Mouse (Mus musculus) ovary, postnatal 10 days (tissue): ENCODE results near the gene Entr1.
A peak's percentile ranks its signal among the peaks of the same experiment; 100 is the strongest.
"Not testable (repeated sequence)": the region's sequence is repeated elsewhere in the genome, so short reads cannot be mapped to it uniquely, and the experiment has no call there.

ENCODE experiments used
- DNase-seq: peaks from one replicate; pipeline ENCODE4 v3.0.0; 2022; ENCODE audit warnings: low spot score

Entr1 gene

DNA sequence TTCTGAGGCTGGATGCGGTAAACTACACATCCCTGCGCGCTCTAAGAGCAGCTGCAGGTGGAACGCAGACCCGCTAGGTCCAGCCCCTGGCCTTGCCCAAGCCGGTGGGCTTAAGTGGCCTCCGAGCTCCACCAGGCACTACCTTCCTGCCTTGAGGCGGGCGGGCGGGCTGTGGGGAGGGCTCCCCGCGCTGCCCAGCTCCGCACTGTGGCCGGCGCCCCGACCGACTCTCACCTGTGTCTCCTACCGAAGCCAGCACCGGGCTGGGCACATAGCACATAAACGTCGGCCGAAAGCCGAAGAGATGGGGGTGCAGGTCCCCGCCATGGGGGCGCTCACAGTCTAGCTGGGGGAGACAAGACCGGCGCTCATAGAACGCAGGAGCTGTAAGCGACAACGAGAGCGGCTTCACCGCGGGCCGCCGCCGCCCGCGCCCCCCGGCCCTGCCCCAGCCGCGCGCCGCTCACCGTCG is 398 bp downstream of the Entr1 start:
- DNase-seq, result no peak

DNA sequence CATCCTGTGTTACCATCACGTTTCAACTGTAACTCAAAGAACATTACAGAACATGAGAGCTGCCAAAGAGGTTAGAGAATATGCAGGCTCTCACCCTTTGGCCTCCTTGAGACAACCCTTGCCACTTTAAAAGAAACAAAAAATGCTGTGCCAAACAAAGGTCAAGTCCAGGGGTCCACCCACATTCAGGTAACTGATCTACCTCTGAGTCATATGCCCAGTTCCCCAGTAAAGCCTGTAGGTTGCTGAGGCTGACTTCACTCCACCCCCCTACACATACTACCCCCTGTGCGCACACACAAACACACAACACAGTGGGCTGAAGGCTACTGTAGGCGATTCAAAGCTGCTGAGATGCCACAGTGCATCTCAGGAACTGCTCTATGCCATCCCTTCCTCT is 1.4 kb downstream of the Entr1 start:
- no peak for DNase-seq

DNA sequence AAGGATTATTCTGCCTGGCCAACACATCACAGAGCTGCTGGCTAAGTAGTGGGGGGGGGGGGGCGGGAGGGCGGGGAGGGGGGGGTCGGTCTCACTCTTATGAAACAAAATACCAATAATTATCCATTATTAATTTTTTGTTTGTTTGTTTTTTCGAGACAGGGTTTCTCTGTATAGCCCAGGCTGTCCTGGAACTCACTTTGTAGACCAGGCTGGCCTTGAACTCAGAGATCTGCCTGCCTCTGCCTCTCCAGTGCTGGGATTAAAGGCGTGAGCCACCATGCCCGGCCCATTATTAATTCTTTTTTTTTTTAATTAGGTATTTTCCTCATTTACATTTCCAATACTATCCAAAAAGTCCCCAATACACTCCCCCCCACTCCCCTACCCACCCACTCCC is 8.2 kb downstream of the Entr1 start:
- not testable (repeated sequence) for DNase-seq

DNA sequence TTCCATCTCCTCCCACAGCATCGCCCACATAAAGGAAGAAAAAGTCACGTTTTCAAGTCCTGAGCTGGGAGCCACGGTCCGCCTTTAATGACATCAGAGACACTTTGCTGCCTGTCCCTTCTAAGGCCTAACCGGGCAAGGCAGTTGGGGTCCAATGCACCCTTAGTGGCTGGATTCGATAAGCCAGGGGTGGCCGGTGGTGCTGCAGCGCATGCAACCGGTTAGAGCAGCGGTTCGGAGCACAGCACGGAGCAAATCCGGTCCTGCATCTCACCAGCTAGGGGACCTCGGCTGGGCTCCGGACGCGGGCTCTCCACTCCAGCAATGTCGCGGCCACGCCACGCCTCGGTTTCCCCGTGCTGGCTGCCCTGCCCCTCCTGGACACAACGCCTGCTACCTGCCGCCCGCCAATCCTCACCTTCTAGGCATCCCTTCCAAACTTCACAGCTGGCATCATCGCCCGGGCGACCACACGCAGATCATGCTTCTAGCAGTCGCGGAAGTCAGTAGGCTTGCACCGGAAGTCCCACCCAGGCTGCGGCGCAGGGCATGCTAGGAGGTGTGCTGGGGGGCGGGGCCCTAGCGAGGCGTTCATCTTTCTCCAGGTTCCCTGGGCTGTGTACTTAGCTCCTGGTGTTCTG is 8.9 kb downstream of the Entr1 start, which contains the start of gene Snapc4:
Gene Snapc4 (minus strand): TSS at position 523 of the 641 bp plus-strand sequence.
- DNase-seq, result peak; percentile 58

DNA sequence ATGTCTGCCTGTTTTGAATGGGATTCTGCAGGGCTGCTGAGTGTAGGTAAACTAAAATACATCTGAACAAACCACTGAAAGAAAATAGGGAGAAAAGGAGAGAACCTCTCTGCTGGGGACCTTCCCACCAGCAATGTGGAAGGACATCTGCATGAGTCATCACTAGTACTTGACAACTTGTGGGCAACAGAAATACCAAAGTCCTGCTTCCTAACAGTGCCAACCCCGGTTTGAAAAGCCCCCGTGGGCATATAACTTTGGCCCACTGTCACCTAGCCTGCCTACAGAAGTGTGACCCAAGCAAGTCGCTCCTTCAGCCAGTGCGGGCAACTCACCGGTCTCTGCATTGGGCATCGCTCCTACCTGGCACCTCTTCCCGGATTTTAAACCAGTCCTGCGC is 16.7 kb downstream of the Entr1 start:
- DNase-seq, result no peak

DNA sequence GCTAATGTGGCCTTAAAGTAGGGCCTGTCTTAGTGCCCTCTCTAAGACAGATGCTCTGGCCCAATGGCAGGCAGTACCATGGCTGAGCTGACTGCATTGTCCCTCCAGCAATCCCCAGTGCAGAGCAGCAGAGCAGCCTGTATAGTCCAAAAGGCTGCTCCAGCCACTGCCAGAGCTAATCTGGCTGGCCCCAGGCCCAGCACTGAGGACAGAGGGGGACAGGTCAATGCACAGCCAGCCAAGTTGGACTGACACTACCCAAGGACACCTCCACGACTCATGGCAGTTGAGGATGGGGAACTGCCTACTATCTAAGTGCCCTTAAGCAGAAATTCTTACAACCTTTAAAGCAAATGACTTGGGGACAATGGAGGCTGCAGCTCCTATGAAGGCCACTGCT is 20.5 kb downstream of the Entr1 start:
- DNase-seq, result no peak

DNA sequence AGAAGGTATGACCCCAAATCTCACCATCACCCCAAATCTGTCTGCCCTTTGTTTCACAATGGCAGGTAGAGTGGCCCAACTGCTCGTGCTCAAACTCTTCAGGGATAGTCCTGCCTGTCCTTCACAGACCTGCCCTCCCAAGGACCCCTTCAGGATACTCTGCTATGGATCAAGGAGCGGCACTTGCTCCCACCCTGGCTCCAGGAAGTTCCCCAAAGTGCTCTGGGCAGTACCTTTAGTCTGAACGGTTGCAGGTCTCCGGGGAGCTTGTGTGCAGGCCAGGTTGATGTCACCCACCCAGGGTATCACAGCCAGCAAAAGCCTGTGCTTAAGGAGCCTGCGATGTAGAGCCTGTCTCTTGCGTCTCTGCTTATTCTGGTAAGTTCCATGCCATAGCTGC is 21.2 kb downstream of the Entr1 start:
- DNase-seq, result no peak

DNA sequence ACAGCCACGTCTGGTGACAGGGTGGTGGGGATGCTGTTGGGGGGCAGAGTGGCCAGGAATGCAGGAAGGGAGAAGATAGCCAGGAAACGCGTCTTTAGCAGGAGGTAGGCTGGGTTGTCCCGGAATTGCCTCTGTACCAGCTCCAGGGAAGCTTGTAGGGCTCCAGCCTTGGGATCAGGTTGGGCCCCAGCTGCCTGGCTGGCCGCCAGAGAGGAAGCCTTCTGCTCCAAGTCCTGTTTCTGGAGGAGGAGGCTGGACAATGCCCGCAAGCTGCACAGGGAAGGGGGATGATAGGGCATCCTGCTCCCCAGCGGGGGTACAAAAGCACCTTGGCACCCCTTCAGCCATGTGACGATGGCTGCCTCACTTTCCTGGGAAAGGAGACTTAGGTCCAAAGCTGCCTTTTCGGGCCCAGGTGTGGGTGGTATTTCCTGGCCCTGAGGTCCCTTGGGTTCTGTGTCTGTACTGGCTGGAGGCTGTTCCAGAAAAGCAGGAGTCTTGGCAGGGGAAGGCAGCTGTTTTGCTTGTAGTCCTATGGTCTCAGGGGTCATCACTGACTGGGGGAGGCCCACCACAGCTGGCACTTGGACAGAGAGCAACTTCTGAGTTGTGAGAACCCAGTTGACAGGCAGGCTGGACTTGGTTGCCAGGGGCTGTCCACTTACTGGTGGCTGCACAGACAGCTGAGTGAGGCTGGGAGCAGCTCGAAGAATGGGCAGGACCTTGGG is 24.2 kb downstream of the Entr1 start:
- DNase-seq, result peak; percentile 55

DNA sequence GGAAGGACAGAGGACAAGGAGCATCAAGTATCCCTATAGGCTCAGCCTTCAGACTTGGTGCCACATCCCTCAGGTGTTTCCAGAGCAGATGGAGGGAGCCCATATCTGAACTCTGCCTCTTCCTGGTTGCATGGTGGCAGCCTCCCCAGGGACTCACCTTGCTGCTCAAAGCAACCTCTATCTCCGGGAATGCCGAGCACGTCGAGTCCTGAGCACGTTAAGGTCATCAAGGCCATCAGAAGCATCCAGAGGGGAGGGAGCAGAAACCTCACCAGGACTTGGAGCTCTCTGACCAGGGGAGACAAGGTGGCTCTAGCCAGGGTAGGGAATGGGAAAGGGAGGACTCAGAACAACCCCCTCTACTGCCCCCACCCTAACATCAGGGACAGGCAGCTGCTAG is 25.6 kb downstream of the Entr1 start:
- no peak for DNase-seq

DNA sequence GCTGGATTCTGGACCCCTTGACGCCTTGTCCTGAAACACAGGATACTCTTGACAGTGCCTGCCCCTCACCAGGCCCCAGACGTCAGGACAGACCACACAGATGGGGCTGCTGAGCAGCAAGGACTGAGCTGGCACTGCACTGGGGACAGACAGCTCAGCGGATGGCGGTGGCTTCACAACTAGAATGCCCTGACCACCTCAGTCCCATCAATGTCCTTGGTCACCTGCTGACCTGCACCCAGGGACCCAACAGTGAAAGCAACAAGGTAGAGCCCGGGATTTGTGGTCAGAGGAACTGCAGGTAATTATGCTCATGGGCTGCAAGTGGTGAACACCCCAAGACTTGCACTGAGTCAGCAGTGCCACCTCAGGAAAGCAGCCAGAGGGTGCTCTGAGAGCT is 26.1 kb downstream of the Entr1 start:
- no peak for DNase-seq

DNA sequence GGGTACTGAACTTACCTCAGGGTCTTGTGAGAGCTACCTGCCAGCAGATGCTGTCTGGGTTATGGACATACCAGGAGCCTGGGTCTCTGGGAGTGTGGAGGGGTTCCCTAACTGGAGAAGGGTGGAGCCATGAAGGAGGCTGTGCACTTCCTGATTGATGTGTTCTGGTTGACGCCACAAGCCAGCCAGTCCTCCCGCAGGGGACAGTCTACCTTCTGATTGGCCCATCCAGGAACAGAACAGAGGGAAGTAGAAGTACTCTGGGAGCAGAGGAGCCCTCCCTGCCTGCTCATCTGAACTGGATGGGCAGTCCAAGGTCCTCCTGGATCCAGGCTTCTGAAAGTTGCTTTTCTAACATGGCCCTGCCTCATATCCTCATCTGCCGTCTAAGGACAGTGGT is 28.3 kb downstream of the Entr1 start, which contains the start of gene Card9:
Gene Card9 (minus strand): TSS at position 147 of the 400 bp plus-strand sequence.
- no peak for DNase-seq

DNA sequence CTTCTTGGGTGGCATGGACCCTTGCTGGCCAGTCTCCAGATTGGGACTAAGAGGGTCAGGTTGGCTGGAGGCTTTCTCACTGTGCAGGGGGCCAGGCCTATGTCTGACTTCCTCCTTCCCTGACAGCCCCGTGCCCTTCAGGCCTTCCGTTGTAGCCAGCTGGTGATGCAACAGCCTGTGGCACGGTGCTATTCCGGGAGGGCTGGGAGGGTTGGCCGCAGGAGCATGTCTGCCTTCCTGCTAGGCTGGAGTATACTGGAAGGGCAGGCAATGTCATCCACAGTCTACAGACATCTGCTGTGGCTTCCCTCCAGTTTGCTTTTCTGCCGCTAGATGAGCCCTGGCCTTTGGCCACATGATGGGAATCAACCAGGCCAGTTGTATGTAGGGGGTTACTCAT is 29.1 kb downstream of the Entr1 start:
- DNase-seq, result no peak

DNA sequence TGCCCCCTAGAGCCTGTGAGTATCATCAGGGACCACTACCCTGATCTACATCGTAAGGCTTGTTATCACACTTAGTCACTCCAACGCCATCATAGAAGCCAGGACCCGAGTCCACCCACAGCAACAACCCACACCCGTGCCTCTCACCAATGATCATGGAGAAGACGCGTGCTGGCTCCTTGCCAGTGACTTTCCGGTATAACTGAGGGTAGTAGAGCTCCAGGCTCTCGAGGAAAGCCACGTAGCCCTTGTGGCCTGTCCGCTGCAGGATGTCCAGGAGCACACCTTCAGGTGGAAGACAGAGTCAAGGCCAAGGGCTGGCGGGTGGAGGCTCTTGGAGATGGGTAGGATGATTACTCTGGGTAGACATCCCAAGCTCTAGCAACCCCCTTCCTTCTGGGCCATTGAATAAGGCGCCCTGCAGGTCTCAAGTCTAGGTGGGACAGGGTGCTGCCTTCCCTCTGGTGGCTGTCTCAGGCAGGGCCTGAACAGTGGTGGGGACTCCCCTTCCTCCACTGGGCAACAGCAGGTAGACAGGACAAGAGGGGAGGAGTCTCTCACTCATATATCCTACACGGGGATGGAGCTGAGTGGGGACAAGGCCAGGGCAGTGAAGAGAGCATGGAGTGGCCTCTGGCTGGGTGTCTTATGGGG is 30.3 kb downstream of the Entr1 start:
- DNase-seq, result no peak

DNA sequence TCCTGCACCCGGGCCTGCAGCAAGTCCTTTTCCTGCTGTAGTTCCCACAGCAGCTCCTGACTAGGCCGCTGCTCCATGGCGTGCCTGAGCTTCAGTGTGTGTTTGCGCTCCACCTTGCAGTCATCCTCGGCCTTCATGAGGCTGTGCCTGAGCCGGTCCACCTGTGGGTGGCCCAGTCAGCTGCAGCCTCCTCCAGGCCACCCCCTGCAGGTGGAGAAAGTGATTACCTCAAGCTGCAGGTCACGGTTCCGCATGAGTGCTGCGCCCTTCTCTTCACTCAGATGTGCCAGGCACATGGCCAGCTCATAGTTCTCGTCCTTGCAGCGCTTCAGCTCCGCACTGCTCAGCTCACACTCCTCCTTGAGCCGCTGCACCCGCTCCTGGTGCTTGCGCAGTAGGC is 31.6 kb downstream of the Entr1 start:
- no peak for DNase-seq

DNA sequence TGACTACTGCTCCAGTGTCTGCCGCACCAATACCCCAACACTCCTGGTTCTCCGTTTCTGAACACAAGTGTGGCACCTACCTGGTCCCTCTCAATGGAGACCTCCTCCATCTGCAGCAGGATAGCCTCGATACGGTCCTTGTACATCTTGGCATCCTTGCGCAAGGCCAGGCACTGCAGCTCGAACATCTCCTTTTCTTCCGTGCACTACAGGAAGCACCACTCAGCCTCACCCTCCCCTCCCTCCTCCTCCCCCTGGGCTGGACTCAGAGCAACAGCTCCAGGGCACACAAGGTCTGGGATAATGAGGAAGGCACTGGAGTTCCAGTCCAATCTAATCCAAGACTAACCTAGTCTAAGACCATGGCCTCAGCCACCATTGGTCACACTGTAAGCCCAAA is 32.4 kb downstream of the Entr1 start:
- DNase-seq, result no peak

DNA sequence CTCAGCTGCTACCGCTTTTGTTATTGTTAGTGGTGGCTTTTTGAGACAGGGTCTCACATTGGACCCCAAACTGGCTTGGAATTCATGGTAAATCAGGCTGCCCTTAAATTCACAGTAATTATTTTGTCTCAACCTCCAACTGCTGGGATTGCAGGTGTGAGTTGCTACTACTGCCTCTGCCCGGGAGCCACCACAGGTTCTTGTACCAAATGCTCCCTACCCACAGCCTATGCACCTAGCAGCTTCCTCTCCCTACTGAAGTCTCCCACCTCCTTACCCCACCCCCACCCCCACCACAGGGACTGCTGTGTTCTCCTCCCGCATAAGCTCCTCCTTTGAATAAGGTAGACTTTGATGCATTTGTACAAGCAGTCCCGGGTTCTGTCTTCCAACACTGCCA is 32.9 kb downstream of the Entr1 start:
- DNase-seq, result no peak

DNA sequence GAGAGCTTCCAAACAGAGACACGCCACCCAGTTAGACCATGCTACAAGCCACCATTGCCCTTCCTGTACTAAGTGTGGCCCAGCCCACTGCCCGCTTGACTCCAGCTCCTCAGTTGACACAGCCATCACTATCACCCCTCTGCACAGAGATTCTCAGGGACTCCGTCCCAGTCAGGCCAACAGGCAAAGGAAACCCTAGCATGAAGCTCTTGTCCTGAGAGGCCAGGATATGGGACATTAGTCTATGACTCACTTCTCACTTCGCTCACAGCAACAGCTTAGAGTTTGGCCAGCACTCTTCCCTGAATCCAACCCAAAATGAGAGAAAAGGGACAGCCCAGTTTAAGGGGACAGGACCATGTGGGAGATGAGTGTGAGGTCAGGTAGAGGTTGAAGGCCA is 34.7 kb downstream of the Entr1 start:
- no peak for DNase-seq

DNA sequence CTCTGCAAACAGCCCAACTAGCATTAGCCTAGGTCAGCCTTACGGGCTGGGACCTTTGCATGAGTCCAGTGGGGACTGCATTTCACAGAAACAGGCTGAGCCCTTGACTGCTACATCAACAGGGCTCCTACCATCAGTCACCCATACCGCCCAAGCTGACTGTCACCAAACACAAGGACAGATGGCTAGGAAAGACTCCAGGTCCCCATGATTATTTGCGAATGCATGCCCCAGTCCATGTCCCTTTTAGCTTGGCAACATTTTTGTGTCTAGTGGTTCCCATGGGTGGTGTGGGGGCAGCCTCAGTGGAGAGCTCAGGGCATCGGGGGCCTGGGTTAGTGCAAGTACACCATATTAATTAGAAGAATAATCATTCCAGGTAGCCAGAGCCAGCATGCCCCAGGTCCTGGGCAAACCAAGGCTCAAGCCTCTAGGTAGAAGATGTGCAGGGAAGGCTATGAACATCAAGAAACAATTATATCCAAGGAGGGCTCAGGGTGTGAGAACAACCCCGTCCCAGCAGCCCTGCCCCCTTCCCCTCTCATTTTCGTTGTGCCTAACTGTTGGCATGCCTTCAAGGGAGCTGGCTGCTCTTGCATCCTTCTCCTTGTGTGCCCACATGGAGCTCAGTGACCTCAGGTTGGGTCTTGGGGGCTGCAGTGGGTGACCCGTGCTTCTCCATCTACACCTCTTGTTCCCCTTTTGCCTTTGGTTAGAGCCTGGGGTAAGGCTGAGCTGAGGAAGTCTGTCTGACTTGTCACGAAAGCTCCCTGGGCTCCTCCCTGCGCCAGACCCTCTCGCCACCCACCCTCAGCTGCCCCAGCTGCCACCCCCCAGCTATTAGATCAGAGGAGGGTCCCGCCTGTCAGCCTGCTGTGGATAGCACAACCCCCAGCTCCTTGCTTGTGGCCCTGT is 35.8 kb downstream of the Entr1 start:
- DNase-seq, result no peak

DNA sequence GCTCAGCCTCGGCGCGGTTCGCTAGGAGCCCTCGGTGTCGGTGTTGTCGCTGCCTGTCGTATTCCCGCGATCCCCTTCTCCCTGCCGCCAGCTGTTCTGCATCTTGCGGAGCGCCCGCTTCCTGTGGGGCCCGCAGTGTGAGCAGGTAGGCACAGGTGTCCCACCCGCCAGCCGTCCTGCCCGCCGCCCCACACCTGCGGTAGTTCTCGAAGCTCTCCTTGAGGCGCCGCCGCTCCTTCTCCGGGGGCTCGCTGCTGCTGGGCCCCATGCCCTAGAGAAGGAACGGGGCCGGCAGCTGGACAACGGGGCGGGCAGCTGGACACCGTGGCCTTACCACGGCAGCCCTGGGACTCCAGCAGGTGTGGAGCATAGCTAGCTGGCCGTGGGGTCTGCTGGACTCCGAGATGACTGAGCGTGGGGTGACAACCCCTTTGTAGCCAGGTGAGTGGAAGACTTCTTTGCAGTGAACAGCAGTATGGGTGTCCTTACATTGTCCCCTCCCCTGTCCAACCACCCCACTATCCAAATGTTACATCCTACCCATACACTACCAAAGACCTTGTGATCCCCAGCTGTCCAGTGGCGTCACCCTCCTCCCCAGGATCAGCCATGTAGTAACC is 36.7 kb downstream of the Entr1 start:
- DNase-seq, result no peak

DNA sequence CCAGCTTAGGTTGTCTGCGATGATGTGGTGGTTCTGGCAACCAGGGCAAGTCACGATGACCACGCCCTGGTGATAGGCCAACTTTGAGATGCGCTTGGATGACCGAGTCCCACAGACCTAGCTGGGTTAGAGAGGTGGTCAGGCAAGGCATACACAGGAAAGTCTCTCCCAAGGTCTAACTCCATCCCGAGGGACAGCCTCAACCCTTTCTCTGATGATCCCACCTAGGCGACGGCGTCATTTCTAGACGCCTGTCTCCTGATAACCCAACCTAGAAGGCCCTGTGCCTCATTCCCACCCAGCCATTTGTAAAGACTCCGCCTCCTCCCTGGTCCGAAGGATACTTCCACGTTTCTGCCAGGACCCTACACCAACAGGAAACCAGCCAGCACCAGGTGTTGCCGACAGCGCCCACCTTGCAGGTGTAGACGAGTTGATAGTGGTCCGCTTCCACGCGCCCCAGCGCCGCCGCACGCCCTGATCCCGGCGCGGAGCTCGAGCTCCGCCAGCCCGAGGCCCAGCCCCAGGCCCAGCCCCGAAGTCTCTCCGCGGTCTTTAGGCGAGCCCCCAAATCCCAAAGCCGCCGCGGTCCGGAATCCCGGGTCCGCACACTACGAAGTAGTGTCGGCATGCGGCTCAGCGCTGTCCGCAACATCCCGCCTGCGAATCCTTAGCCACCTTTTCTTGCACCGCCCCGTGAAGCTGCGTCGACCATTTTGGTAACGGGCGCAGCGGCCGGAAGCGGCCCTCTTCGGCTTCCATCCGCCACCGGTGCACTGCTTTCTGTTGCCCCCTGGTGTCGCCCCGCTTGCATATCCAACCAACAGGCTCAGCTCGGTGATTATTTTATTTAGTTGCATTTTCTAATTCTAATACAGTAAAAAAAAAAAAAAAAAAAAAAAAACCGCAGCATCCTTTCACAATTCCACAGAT is 37.5 kb downstream of the Entr1 start, which contains the start of gene Dnlz:
Gene Dnlz (minus strand): TSS at position 753 of the 933 bp plus-strand sequence.
- peak; percentile 90 for DNase-seq
